Mouse (Mus musculus) kidney, embryonic 15.5 days (tissue): ENCODE results near the gene Sectm1a. TPM values are rescaled to one million over a fixed set of nuclear protein-coding genes. Genes with fewer than 3 reads are reported as not detected.

ENCODE experiments used
- ATAC-seq: fragments of 200-750 bp; cut with Nextera tagmentation; replicated peaks from 2 replicates; pipeline ENCODE4 v1.8.0; 2017; ENCODE audit warnings: moderate TSS enrichment; ENCODE audit not compliant: low FRiP score
- H3K27ac ChIP-seq: fragments of 300-500 bp; sonication (generic); 2 replicates; pipeline ENCODE4 v1.5.1; 2015; ENCODE audit warnings: mild to moderate bottlenecking, inconsistent platforms
- H3K27me3 ChIP-seq: fragments of 300-500 bp; sonication (generic); 2 replicates; pipeline ENCODE4 v1.6.1; 2015; ENCODE audit warnings: inconsistent platforms
- H3K36me3 ChIP-seq: fragments of 300-500 bp; sonication (generic); 2 replicates; pipeline ENCODE4 v1.6.1; 2015; ENCODE audit warnings: inconsistent platforms
- H3K4me1 ChIP-seq: fragments of 300-500 bp; sonication (generic); 2 replicates; pipeline ENCODE4 v1.6.1; 2015; ENCODE audit warnings: inconsistent platforms
- H3K4me2 ChIP-seq: fragments of 300-500 bp; sonication (generic); 2 replicates; pipeline ENCODE4 v1.6.1; 2015; ENCODE audit warnings: moderate library complexity, mild to moderate bottlenecking, inconsistent platforms
- H3K4me3 ChIP-seq: fragments of 300-500 bp; sonication (generic); replicated peaks from 2 replicates; pipeline ENCODE4 v1.5.1; 2015; ENCODE audit warnings: mild to moderate bottlenecking, inconsistent platforms
- H3K9ac ChIP-seq: fragments of 300-500 bp; sonication (generic); 2 replicates; pipeline ENCODE4 v1.6.1; 2015; ENCODE audit warnings: mild to moderate bottlenecking, inconsistent platforms
- H3K9me3 ChIP-seq: fragments of 300-500 bp; sonication (generic); replicated peaks from 2 replicates; pipeline ENCODE4 v1.6.1; 2016; ENCODE audit warnings: inconsistent platforms
- WGBS: fragments of 180-500 bp; shearing (Covaris S2); methylation state at CpG from one replicate; pipeline ENCODE4 v1.1.7; 2015; ENCODE audit warnings: mixed read lengths; 5-methylcytosine and 5-hydroxymethylcytosine counted together
- polyA plus RNA-seq: library from polyadenylated mRNA; unstranded; fragments of >200 nt; fragmentation: Nextera tagmentation; extraction: Ambion mirVana; gene quantifications from 2 replicates; pipeline ENCODE4 v1.2.1, GENCODE M21; 2015

Gene Sectm1a
- polyA plus RNA-seq, 1 experiment from 2014 or later: 0.34 TPM

GRCm38 (mm10) chr11:121041212-121041611 is 39.8 kb downstream of the Sectm1a start:
- Histone ChIP-seq H3K4me1 (no peaks in the 10 kb centered on the region), H3K27ac (no peak overlapping the region), H3K27me3 (no peaks in the 10 kb centered on the region), H3K9ac (no peak overlapping the region), H3K4me2 (no peak overlapping the region), H3K9me3 (no peaks in the 10 kb centered on the region), H3K4me3 (no peak overlapping the region), H3K36me3 (no peaks in the 10 kb centered on the region)
- no peak for ATAC-seq
- WGBS: 5% methylated on average over 4 of the region's 4 CpGs

GRCm38 (mm10) chr11:121039302-121039701 is 41.7 kb downstream of the Sectm1a start, which contains the start of gene Cd7:
Cd7 (minus strand) TSS chr11:121039418.
- Histone ChIP-seq H3K4me3 (no peak within 1 kb of the TSS), H3K4me1 (no peaks in the 10 kb centered on the region), H3K36me3 (no peaks in the 10 kb centered on the region), H3K9ac (no peak within 1 kb of the TSS), H3K27me3 (no peaks in the 10 kb centered on the region), H3K4me2 (no peak within 1 kb of the TSS), H3K9me3 (no peaks in the 10 kb centered on the region), H3K27ac (no peak within 1 kb of the TSS)
- 69% methylated on average over 5 of the region's 5 CpGs for WGBS
- ATAC-seq: no peak

GRCm38 (mm10) chr11:121038366-121039240 is 42.4 kb downstream of the Sectm1a start:
- Histone ChIP-seq H3K4me1 (no peaks in the 10 kb centered on the region), H3K9ac (no peak overlapping the region), H3K9me3 (no peaks in the 10 kb centered on the region), H3K4me2 (no peak overlapping the region), H3K27ac (no peak overlapping the region), H3K36me3 (no peaks in the 10 kb centered on the region), H3K4me3 (no peak overlapping the region), H3K27me3 (no peaks in the 10 kb centered on the region)
- WGBS: 89% methylated on average over 11 of the region's 11 CpGs
- no peak for ATAC-seq

- no peak for ATAC-seq
- Histone ChIP-seq H3K36me3 (no peaks in the 10 kb centered on the region), H3K27me3 (no peaks in the 10 kb centered on the region), H3K4me1 (no peaks in the 10 kb centered on the region), H3K4me3 (no peak overlapping the region), H3K9ac (no peak overlapping the region), H3K9me3 (no peaks in the 10 kb centered on the region), H3K27ac (no peak overlapping the region), H3K4me2 (no peak overlapping the region)
- 70% methylated on average over 5 of the region's 5 CpGs for WGBS
Measured at GRCm38 (mm10) chr11:121033118-121033517, 47.9 kb downstream of the Sectm1a start.

GRCm38 (mm10) chr11:121027259-121027658 is 53.8 kb downstream of the Sectm1a start:
- Histone ChIP-seq H3K9me3 (no peaks in the 10 kb centered on the region), H3K9ac (no peak overlapping the region), H3K4me1 (no peaks in the 10 kb centered on the region), H3K27ac (no peak overlapping the region), H3K27me3 (no peaks in the 10 kb centered on the region), H3K4me3 (no peak overlapping the region), H3K36me3 (no peaks in the 10 kb centered on the region), H3K4me2 (no peak overlapping the region)
- ATAC-seq: no peak
- 86% methylated on average over 7 of the region's 7 CpGs for WGBS

- Histone ChIP-seq H3K27ac (no peak overlapping the region), H3K27me3 (no peaks in the 10 kb centered on the region), H3K4me2 (no peak overlapping the region), H3K4me3 (no peak overlapping the region), H3K9me3 (no peaks in the 10 kb centered on the region), H3K36me3 (no peaks in the 10 kb centered on the region), H3K4me1 (0 out of 2 replicates have a peak, but pooled peaks cover 4% of the 10 kb centered on the region), H3K9ac (no peak overlapping the region)
- no peak for ATAC-seq
- WGBS: 72% methylated on average over 6 of the region's 6 CpGs
Measured at GRCm38 (mm10) chr11:121024163-121024562, 56.9 kb downstream of the Sectm1a start.

- 85% methylated on average over 5 of the region's 5 CpGs for WGBS
- Histone ChIP-seq H3K4me1 (peaks cover 8% of the 10 kb centered on the region; the same call in 1 of the 2 replicates), H3K27ac (no peak overlapping the region), H3K36me3 (no peaks in the 10 kb centered on the region), H3K9ac (no peak overlapping the region), H3K27me3 (no peaks in the 10 kb centered on the region), H3K4me3 (no peak overlapping the region), H3K4me2 (no peak overlapping the region), H3K9me3 (no peaks in the 10 kb centered on the region)
- no peak for ATAC-seq
Measured at GRCm38 (mm10) chr11:121019501-121019900, 61.5 kb downstream of the Sectm1a start.

- Histone ChIP-seq H3K4me2 (no peak overlapping the region), H3K4me1 (peaks cover 9% of the 10 kb centered on the region; the same call in 1 of the 2 replicates), H3K27ac (no peak overlapping the region), H3K27me3 (no peaks in the 10 kb centered on the region), H3K4me3 (no peak overlapping the region), H3K9ac (no peak overlapping the region), H3K9me3 (no peaks in the 10 kb centered on the region), H3K36me3 (no peaks in the 10 kb centered on the region)
- peak; percentile 86; the same call in 1 of the 2 replicates for ATAC-seq
- WGBS: 43% methylated on average over 3 of the region's 3 CpGs
Measured at GRCm38 (mm10) chr11:121017703-121018102, 63.3 kb downstream of the Sectm1a start.

Other genes starting within 250 kb of the Sectm1a start
- 8.0 and 8.4 TPM in 2 replicates for gene Ccdc57, start 148.3 kb downstream of the Sectm1a start, polyA plus RNA-seq
- gene Slc16a3, start 132.7 kb downstream of the Sectm1a start, polyA plus RNA-seq: 54.0 and 66.0 TPM in 2 replicates
- 129 and 140 TPM in 2 replicates for gene Csnk1d, start 89.9 kb downstream of the Sectm1a start, polyA plus RNA-seq
- 0.28 and 0.31 TPM in 2 replicates for gene Cd7, start 41.8 kb downstream of the Sectm1a start, polyA plus RNA-seq
- 0.06 TPM in 1 of 2 replicates, not detected in the other for gene Sectm1b, start 17.7 kb downstream of the Sectm1a start, polyA plus RNA-seq
- gene Tex19.2, start 37.5 kb upstream of the Sectm1a start, polyA plus RNA-seq: not detected in 2 replicates
- gene Tex19.1, start 64.9 kb upstream of the Sectm1a start, polyA plus RNA-seq: 0.09 TPM in 1 of 2 replicates, not detected in the other
- 0.09 TPM in 1 of 2 replicates, not detected in the other for gene Uts2r, start 79.1 kb upstream of the Sectm1a start, polyA plus RNA-seq
- gene Hexdc, start 123.2 kb upstream of the Sectm1a start, polyA plus RNA-seq: 9.6 and 13.7 TPM in 2 replicates
- 31.7 and 32.0 TPM in 2 replicates for gene Ogfod3, start 123.5 kb upstream of the Sectm1a start, polyA plus RNA-seq
- gene Cybc1, start 148.1 kb upstream of the Sectm1a start, polyA plus RNA-seq: 32.6 and 34.4 TPM in 2 replicates
- gene Narf, start 156.0 kb upstream of the Sectm1a start, polyA plus RNA-seq: 53.8 and 60.5 TPM in 2 replicates
- 8.0 TPM in 2 replicates for gene Foxk2, start 178.8 kb upstream of the Sectm1a start, polyA plus RNA-seq